Mouse (Mus musculus): ENCODE data around the gene Inppl1. TPM values are rescaled to one million over a fixed set of nuclear protein-coding genes. Genes with fewer than 3 reads are reported as not detected.

Gene Inppl1
- polyA plus RNA-seq, 1 experiment from 2014 or later, result 36.2 TPM

DNA sequence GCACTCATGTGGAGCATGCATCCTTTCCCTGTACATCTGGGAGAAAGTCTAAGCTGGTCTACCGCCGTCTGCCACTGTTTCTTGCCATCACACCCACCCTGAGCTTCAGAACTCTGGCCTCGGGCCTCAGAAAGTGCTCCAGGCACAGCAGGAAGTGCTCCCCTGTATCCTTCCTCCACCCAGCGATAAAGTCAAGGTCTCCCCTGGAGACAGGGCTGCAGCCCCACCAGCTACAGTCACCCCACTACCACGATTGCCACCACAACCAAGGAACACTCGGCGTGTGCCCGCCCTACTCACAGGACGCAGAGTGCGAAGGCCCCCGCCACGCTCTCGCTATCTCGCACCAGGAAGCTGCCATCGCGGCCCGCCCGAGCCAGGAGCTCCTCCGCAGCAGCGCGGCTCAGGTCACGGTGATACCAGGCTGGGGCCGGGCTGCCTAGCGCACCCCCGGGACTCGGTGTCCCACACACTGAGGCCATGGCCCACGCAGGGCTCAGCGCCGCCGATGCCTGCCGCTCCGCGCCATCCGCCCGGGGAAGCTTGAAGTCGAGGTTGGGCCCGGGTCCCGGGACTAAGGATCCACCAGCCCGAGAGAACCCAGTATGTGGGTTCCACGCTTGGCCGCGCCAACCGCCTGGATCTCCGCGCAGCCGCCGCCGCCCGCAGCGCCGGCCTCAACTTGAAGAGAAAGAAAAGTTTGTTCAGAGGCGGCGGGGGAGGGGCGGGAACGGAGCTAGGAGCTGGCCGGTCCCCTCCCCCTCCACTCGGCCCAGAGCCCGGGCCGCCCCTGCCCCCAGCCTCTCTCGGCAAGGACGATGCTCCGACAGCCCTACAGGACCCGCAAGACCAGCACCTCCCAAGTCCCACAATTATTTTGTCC is 1.5 kb downstream of the Inppl1 start:
- Histone ChIP-seq H3K9me3 (replicated peaks) (no peaks in the 10 kb centered on the region), H3K27me3 (ENCODE audit: low read depth, poor library complexity, severe bottlenecking) (no peaks in the 10 kb centered on the region), H3K4me3 (peak overlapping the region; percentile 73), H3K36me3 (peaks cover 34% of the 10 kb centered on the region), H3K27ac (replicated peaks) (peak overlapping the region; percentile 96), H3K4me1 (peaks cover 50% of the 10 kb centered on the region)
- under 1% methylated on average over 63 of the region's 63 CpGs for WGBS
- peak; percentile 86 for DNase-seq (ENCODE audit: low spot score)

DNA sequence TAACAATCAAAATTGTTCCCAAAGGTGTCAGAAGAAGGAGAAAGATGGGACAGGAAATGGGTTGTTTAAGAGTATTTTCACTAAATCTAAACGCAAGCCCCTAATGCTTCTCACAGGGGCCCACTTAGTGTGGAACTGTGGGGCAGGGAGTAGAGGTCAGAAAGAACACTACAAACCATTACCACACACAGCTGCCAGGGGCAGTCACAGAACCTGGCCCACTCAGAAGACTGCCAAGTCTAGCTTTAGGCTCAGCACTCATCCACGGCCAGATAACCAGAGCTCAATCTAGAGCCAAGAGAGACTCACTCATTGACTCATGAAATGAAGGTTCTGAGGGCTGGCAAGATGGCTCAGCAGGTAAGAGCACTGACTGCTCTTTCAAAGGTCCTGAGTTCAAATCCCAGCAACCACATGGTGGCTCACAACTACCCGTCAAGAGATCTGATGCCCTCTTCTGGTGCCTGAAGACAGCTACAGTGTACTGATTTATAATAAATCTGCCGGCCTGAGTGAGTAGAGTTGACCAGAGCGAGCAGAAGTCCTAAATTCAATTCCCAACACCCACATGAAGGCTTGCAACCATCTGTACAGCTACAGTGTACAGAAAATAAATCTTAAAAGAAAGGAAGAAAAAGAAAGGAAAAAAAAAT is 2.4 kb downstream of the Inppl1 start:
- WGBS, result 52% methylated on average over 5 of the region's 5 CpGs
- H3K4me1 ChIP-seq, result peaks cover 50% of the 10 kb centered on the region
- DNase-seq (ENCODE audit: low spot score), result peak; percentile 23
- peaks cover 43% of the 10 kb centered on the region for H3K36me3 ChIP-seq
- H3K4me3 ChIP-seq, result peak overlapping the region; percentile 73
- no peaks in the 10 kb centered on the region for H3K27me3 ChIP-seq (ENCODE audit: low read depth, poor library complexity, severe bottlenecking)
- H3K27ac ChIP-seq (replicated peaks), result peak overlapping the region; percentile 96
- H3K9me3 ChIP-seq (replicated peaks), result 0 out of 2 replicates have a peak, but pooled peaks cover 6% of the 10 kb centered on the region

DNA sequence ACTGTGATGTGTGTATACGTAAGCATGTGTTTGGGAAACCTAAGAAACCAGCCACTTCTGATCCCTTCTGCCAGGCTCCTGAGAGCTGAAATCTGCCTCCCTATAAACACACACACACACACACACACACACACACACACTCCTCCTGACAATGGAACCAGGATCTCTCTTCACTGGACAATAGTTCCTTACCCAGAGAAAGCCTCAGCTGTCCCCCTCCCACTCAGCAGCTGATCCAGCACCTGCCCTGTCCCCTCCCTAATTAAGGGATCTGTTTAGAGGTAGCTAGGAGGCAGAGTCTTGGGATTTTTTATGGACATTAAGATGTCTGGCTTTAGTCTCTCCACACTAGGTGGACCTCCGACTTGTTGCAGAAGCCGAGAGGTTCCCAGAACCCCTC is 3.1 kb downstream of the Inppl1 start:
- Histone ChIP-seq H3K9me3 (replicated peaks) (0 out of 2 replicates have a peak, but pooled peaks cover 6% of the 10 kb centered on the region), H3K27me3 (ENCODE audit: low read depth, poor library complexity, severe bottlenecking) (no peaks in the 10 kb centered on the region), H3K27ac (replicated peaks) (peak overlapping the region; percentile 96), H3K4me1 (peaks cover 50% of the 10 kb centered on the region), H3K36me3 (peaks cover 50% of the 10 kb centered on the region), H3K4me3 (peak overlapping the region; percentile 73)
- DNase-seq (ENCODE audit: low spot score), result no peak
- 79% methylated on average over 3 of the region's 3 CpGs for WGBS

DNA sequence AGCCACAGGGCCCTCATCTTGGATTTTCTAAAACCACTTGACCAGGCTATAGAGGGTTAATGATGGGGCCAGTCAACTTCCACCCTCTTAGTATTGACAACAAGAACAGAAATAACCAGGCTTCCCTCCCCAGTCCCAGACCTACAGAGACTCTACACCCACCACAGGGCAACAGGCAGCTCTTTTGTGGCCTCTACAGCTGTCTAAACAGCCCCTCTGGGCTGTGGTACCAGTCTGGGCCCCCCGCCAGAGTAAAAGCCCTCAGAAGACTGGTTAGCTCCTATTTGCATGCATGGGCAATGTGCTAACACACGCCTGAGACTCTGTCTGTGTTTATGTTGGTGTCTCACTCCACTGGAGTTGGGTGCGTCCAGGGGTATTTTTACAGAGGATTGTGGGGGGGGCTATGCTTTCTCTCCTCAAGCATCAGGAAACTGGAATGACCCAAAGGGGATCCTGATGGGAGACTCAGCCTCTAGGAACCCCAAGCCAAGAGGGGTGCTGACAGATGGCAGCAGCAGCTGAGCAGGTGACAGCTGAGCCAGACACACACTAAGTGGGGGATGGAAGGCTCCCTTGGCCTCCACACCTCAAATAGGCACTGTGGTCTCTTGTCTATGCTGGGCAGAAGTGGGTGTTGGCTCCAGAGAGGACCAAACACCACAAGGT is 4.0 kb downstream of the Inppl1 start:
- Histone ChIP-seq H3K4me3 (peak overlapping the region; percentile 73; the same call in 1 of the 2 replicates), H3K27me3 (ENCODE audit: low read depth, poor library complexity, severe bottlenecking) (no peaks in the 10 kb centered on the region), H3K27ac (replicated peaks) (peak overlapping the region; percentile 96), H3K36me3 (peaks cover 58% of the 10 kb centered on the region), H3K9me3 (replicated peaks) (0 out of 2 replicates have a peak, but pooled peaks cover 6% of the 10 kb centered on the region), H3K4me1 (peaks cover 48% of the 10 kb centered on the region)
- 70% methylated on average over 3 of the region's 3 CpGs for WGBS
- DNase-seq (ENCODE audit: low spot score), result no peak

DNA sequence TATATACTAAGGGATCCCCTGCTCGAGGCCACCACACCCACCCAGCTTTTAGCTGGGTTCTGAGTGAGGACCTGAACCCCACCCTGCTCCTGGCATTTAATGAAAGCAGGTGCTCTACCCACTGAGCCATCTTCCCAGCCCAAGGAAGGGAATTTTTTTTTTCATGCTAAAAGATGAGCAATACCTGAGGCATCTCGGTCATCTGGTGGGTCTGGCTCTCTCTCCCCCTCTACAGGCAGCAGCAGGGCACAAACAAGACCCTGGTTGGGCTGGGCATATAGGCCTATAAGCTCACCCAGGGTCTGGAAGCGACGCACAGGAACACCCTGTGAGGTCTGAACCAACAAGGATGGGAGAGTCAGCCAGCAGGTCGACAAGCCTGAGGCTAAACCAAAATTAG is 4.7 kb downstream of the Inppl1 start:
- Histone ChIP-seq H3K4me3 (no peak overlapping the region), H3K36me3 (peaks cover 65% of the 10 kb centered on the region), H3K27me3 (ENCODE audit: low read depth, poor library complexity, severe bottlenecking) (no peaks in the 10 kb centered on the region), H3K27ac (replicated peaks) (no peak overlapping the region), H3K4me1 (peaks cover 41% of the 10 kb centered on the region), H3K9me3 (replicated peaks) (0 out of 2 replicates have a peak, but pooled peaks cover 6% of the 10 kb centered on the region)
- 75% methylated on average over 5 of the region's 5 CpGs for WGBS
- DNase-seq (ENCODE audit: low spot score), result no peak

DNA sequence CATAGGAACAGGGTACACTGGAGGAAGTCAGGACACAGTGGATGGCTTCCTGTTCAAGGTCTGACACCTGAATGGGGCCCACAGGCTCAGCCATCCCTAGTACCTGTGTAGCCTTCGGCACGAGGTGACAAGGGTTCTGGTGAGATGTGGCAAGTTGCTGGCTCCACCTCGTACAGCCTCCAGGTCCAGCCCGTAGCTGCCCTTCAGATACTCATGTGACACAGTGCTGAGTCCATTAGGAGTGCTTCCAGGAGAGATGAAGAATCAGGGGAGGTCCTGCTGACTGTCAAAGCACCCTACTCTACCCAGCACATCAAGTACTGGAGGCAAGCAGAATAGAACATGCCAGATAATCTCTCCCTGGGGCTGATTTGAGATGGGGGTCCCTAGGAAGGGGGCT is 5.7 kb downstream of the Inppl1 start:
- Histone ChIP-seq H3K36me3 (peaks cover 75% of the 10 kb centered on the region), H3K27me3 (ENCODE audit: low read depth, poor library complexity, severe bottlenecking) (no peaks in the 10 kb centered on the region)
- WGBS, result 95% methylated on average over 4 of the region's 4 CpGs

DNA sequence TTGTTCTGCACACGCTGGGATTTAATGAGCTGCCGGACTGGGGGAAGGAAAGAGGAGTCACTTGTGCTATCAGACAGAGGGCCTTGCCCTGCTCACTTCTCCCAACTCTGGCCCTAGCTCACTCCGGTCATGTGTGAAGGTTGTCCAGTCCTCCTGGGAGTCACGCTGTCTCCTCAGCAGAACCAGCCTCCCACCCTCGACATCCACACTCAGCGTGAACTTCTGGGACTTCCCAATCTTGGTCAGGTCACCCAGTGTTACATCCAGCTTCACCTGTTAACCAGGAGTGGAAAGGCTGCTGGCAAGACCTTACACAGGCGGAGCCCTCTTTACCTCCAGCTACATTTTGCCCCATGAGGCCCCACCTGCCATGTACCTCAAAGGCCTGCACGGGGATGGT is 6.6 kb downstream of the Inppl1 start:
- DNase-seq (ENCODE audit: low spot score), result no peak
- Histone ChIP-seq H3K27ac (replicated peaks) (no peak overlapping the region), H3K4me3 (no peak overlapping the region), H3K27me3 (ENCODE audit: low read depth, poor library complexity, severe bottlenecking) (no peaks in the 10 kb centered on the region), H3K36me3 (peaks cover 84% of the 10 kb centered on the region), H3K4me1 (peaks cover 32% of the 10 kb centered on the region), H3K9me3 (replicated peaks) (0 out of 2 replicates have a peak, but pooled peaks cover 6% of the 10 kb centered on the region)
- WGBS, result 93% methylated on average over 8 of the region's 8 CpGs

More for the DNA sequence above, 5.7 kb downstream of the Inppl1 start:
- Histone ChIP-seq H3K27ac (replicated peaks) (no peak overlapping the region), H3K4me1 (peaks cover 35% of the 10 kb centered on the region), H3K4me3 (no peak overlapping the region), H3K9me3 (replicated peaks) (0 out of 2 replicates have a peak, but pooled peaks cover 6% of the 10 kb centered on the region)
- no peak for DNase-seq (ENCODE audit: low spot score)

DNA sequence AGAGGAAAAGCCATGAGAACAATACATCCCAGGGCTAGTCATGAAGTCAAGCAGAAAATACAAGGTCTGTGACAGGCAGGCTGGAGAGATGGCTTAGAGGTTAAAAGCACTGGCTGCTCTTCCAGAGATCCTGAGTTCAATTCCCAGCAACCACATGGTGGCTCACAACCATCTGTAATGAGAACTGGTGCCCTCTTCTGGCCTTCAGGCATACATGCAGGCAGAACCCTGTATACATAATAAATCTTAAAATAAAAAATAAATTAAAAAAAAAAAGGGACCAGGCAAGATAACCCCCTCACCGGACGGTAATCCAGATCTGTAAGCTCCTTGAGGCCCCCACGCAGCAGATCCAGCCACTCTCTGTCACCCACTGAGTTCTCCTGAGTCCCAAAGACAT is 7.7 kb downstream of the Inppl1 start:
- 0 out of 2 replicates have a peak, but pooled peaks cover 6% of the 10 kb centered on the region for H3K9me3 ChIP-seq (replicated peaks)
- no peak overlapping the region for H3K27ac ChIP-seq (replicated peaks)
- peaks cover 21% of the 10 kb centered on the region for H3K4me1 ChIP-seq
- no peak overlapping the region for H3K4me3 ChIP-seq
- WGBS, result 92% methylated on average over 3 of the region's 3 CpGs
- peaks cover 95% of the 10 kb centered on the region for H3K36me3 ChIP-seq
- no peak for DNase-seq (ENCODE audit: low spot score)
- no peaks in the 10 kb centered on the region for H3K27me3 ChIP-seq (ENCODE audit: low read depth, poor library complexity, severe bottlenecking)

DNA sequence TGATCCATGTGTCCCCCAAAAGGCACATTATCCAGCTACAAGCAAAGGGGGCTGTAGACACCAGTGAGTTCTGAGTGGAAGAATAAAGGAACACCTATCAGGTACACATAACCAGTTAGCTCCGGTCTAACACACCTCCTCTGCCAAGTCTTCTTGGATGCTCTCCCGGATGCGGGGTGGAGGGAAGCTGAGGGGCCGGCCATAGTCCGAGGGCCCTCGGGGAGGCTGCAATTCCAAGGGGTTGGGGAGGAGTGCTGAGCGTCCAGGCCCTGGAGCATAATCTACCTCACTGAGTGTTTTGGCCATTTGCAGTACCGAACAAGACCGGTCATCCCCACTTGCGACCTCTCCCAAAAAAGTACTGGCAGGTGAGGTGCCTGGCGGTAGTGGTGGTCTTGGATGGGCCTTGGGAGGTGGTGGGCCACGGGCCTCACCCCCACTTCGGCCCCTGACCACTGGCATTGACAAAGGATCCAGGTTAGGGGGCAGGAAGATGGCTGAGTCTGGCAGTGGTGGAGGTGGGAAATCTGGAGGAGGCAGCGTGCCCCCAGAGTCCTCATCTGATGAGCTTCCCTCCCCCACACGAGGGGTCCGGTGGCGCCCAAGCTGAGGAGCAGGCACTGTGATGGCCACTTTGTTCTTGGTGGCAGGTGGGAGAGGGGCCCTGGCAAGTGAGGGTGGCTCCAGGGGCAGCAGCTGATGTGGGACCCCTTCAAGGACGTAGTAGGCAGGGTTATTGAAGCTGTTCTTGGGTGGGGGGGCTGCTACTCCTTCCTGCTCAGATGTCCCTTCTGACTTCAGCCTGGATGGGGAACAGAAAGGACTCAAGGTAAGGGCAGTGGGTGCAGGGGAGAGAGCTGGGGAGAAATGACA is 14.0 kb downstream of the Inppl1 start:
- Histone ChIP-seq H3K4me1 (peaks cover 36% of the 10 kb centered on the region), H3K36me3 (peaks cover 64% of the 10 kb centered on the region), H3K27ac (replicated peaks) (no peak overlapping the region), H3K27me3 (ENCODE audit: low read depth, poor library complexity, severe bottlenecking) (peaks cover 56% of the 10 kb centered on the region), H3K9me3 (replicated peaks) (no peaks in the 10 kb centered on the region), H3K4me3 (0 out of 2 replicates have a peak overlapping the region, but pooled peaks have one; percentile 3)
- no peak for DNase-seq (ENCODE audit: low spot score)
- 88% methylated on average over 18 of the region's 18 CpGs for WGBS

DNA sequence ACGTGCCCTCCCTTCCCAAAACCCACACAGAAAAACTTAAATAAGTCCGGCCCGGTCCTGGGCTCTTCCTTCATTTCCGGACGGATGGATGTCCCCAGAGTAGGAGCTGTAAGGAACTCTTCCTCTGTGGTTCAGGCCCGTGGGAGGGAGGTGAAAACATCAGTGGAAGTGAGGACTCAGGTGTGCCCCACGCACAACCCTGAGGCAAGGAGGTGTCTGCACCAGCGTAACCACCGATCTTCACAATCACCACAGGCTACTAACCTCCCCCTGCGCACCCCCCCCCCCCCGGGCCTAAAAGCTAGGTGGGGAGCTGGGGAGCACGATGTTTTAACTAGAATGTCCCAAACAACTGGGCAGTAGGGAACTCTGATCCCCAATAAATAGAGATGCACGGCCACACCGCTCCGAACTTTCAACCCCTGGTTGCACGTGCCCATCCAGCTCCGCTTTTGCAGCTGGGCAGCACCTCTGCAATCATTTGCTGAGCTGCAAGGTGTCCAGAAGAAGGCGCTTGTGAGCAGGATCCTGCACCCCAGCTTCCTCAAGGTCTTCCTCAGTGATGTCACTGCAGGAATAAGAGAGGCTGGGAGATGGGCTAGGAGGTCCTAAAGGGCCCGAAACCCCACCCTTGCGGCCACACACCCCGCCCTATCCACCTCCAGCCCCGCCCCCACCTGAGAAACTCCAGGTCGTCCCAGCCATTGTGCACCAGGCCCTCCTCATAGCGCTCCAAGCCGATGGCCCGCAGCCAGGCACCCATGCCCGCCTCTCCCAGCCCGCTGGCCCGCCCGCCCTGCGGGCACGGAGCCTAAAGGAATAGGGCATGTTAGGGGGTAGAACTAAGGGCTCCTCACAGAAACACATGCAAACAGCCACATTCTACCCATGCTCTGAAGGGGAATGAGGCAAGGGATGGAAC is 14.9 kb downstream of the Inppl1 start:
- Histone ChIP-seq H3K4me3 (no peak overlapping the region), H3K4me1 (peaks cover 42% of the 10 kb centered on the region), H3K9me3 (replicated peaks) (no peaks in the 10 kb centered on the region), H3K27ac (replicated peaks) (no peak overlapping the region), H3K36me3 (peaks cover 55% of the 10 kb centered on the region), H3K27me3 (ENCODE audit: low read depth, poor library complexity, severe bottlenecking) (peaks cover 65% of the 10 kb centered on the region)
- WGBS, result 27% methylated on average over 32 of the region's 32 CpGs
- DNase-seq (ENCODE audit: low spot score), result peak; percentile 62
